20 mouse cellular contexts compared by ENCODE assay signal in genomic region chr1:184019042-184019721, GRCm38 (mm10). TPM values are rescaled to one million over a fixed set of nuclear protein-coding genes. Genes with fewer than 3 reads are reported as not detected.
A peak's percentile ranks its signal among the peaks of the same experiment; 100 is the strongest.
DNase-seq lines count a peak whose midpoint lies in the region; ATAC-seq and TF ChIP-seq lines count a peak whose summit lies in the region.
"Had no signal": no experiment of that assay in that cellular context is flagged by ENCODE, and none has a peak within 500 bp of the region (broad histone marks: within the 10 kb centered on the region; RNA-seq: fewer than 3 reads in every experiment).

No protein-coding gene starts in this region.

- no peak overlapping the region for H3K27ac ChIP-seq in embryonic facial prominence, embryonic 11.5 days (replicated peaks; ENCODE audit: low read depth, low read length)
- no peak overlapping the region for H3K27ac ChIP-seq in embryonic facial prominence, embryonic 10.5 days (replicated peaks)
- no peak overlapping the region for H3K27ac ChIP-seq in heart, embryonic 14.5 days (replicated peaks in 1 of 2; ENCODE audit: control insufficient read depth in 1 of 2, insufficient read depth in 1 of 2, low read depth in 2 of 2, low read length in 2 of 2)
- H3K27ac ChIP-seq in heart, adult 2 months: no peak overlapping the region
- no peak overlapping the region for H3K27ac ChIP-seq in lung, embryonic 14.5 days (ENCODE audit: low read depth)
- no peak overlapping the region for H3K27ac ChIP-seq in ES-E14 (ENCODE audit: insufficient read depth, low read depth, low read length, poor library complexity, severe bottlenecking)
- H3K27ac ChIP-seq: embryonic facial prominence, embryonic 12.5 days; forebrain, embryonic 15.5 days; hindbrain, embryonic 14.5 days; intestine, embryonic 15.5 days; liver, embryonic 15.5 days; macrophage; midbrain, embryonic 10.5 days; neural tube, embryonic 15.5 days had no signal

- peak; percentile 59; the same call in 1 of the 2 replicates for ATAC-seq in embryonic facial prominence, embryonic 11.5 days (replicated peaks; ENCODE audit: insufficient number of reproducible peaks, low FRiP score, low TSS enrichment, low read depth)
- ATAC-seq in heart, embryonic 14.5 days (ENCODE audit: insufficient number of reproducible peaks, insufficient read depth, low FRiP score, low read depth): 0 out of 2 replicates have a peak, but pooled peaks have one; percentile 31
- peak; percentile 63 for ATAC-seq in lung, embryonic 14.5 days (ENCODE audit: insufficient read depth)
- ATAC-seq: forebrain, embryonic 15.5 days; intestine, embryonic 15.5 days had no signal

- no peak overlapping the region for H3K4me2 ChIP-seq in embryonic facial prominence, embryonic 11.5 days (ENCODE audit: low read depth, low read length)
- H3K4me2 ChIP-seq in heart, embryonic 14.5 days (ENCODE audit: low read length): no peak overlapping the region
- no peak overlapping the region for H3K4me2 ChIP-seq in lung, embryonic 14.5 days
- H3K4me2 ChIP-seq: embryonic facial prominence, embryonic 12.5 days; forebrain, embryonic 15.5 days; hindbrain, embryonic 14.5 days; intestine, embryonic 15.5 days; liver, embryonic 15.5 days; neural tube, embryonic 15.5 days had no signal

- no peak for TF ChIP-seq POLR2A in heart, adult 2 months (IDR thresholded peaks at IDR 0.05; ENCODE audit: insufficient read depth, low read depth, low read length)

- intact Hi-C loops in heart, adult 2 months (cut with DNase I): no loop called here

- DNase-seq in embryonic facial prominence, embryonic 11.5 days (ENCODE audit: low spot score): no peak
- DNase-seq in embryonic facial prominence, embryonic 10.5 days (ENCODE audit: low spot score): no peak
- DNase-seq in heart, adult 2 months: no peak
- no peak for DNase-seq in lung, embryonic 14.5 days
- no peak for DNase-seq in lung, adult 18-20 months
- no peak for DNase-seq in ES-E14 (ENCODE audit: low read depth, low spot score)
- DNase-seq in cerebellum, adult 8-10 months: no peak
- DNase-seq: cerebellum, adult 2 months; gastrocnemius, postnatal 25 days; thymus, adult 18-20 months had no signal

- no peaks in the 10 kb centered on the region for H3K9me3 ChIP-seq in embryonic facial prominence, embryonic 11.5 days (replicated peaks; ENCODE audit: control insufficient read depth, low read length)
- no peaks in the 10 kb centered on the region for H3K9me3 ChIP-seq in embryonic facial prominence, embryonic 10.5 days
- no peaks in the 10 kb centered on the region for H3K9me3 ChIP-seq in heart, embryonic 14.5 days (ENCODE audit: control insufficient read depth, low read length)
- H3K9me3 ChIP-seq in lung, embryonic 14.5 days (ENCODE audit: low read depth, low read length): no peaks in the 10 kb centered on the region
- H3K9me3 ChIP-seq in ES-E14 (ENCODE audit: control insufficient read depth, insufficient read depth, low read depth, low read length): no peaks in the 10 kb centered on the region
- H3K9me3 ChIP-seq: embryonic facial prominence, embryonic 12.5 days; forebrain, embryonic 15.5 days; intestine, embryonic 15.5 days; liver, embryonic 15.5 days; midbrain, embryonic 10.5 days; neural tube, embryonic 15.5 days had no signal

- H3K4me3 ChIP-seq in embryonic facial prominence, embryonic 11.5 days (ENCODE audit: low read depth, low read length): no peak overlapping the region
- H3K4me3 ChIP-seq in embryonic facial prominence, embryonic 10.5 days: no peak overlapping the region
- H3K4me3 ChIP-seq in heart, embryonic 14.5 days (ENCODE audit: control insufficient read depth in 1 of 2, insufficient read depth in 1 of 2, low read depth in 1 of 2, low read length in 2 of 2): no peak overlapping the region
- no peak overlapping the region for H3K4me3 ChIP-seq in heart, adult 2 months
- no peak overlapping the region for H3K4me3 ChIP-seq in lung, embryonic 14.5 days (ENCODE audit: low read depth, low read length)
- no peak overlapping the region for H3K4me3 ChIP-seq in ES-E14 (ENCODE audit: insufficient read depth in 1 of 2, low read depth in 1 of 2, low read length in 2 of 2, poor library complexity in 1 of 2, severe bottlenecking in 1 of 2)
- H3K4me3 ChIP-seq: embryonic facial prominence, embryonic 12.5 days; erythroblast, embryonic 14.5 days; forebrain, embryonic 15.5 days; intestine, embryonic 15.5 days; liver, embryonic 15.5 days; midbrain, embryonic 10.5 days; neural tube, embryonic 15.5 days had no signal

- WGBS in embryonic facial prominence, embryonic 11.5 days: 50% methylated on average over 6 of the region's 6 CpGs
- WGBS in embryonic facial prominence, embryonic 10.5 days: 45% methylated on average over 6 of the region's 6 CpGs
- 57% methylated on average over 6 of the region's 6 CpGs for WGBS in heart, embryonic 14.5 days
- WGBS in heart, adult 2 months: 67% methylated on average over 6 of the region's 6 CpGs
- 44% methylated on average over 6 of the region's 6 CpGs for WGBS in lung, embryonic 14.5 days

- H3K4me1 ChIP-seq in embryonic facial prominence, embryonic 11.5 days (ENCODE audit: control insufficient read depth, insufficient read depth, low read length): no peaks in the 10 kb centered on the region
- H3K4me1 ChIP-seq in embryonic facial prominence, embryonic 10.5 days: peaks cover 14% of the 10 kb centered on the region
- peaks cover 4 to 9% of the 10 kb centered on the region in 2 experiments; a peak in 2 of 4 replicates for H3K4me1 ChIP-seq in heart, embryonic 14.5 days (ENCODE audit: control insufficient read depth in 2 of 2, insufficient read depth in 2 of 2, low read length in 2 of 2)
- H3K4me1 ChIP-seq in heart, adult 2 months (ENCODE audit: control insufficient read depth, insufficient read depth, low read length): no peaks in the 10 kb centered on the region
- no peaks in the 10 kb centered on the region for H3K4me1 ChIP-seq in lung, embryonic 14.5 days (ENCODE audit: insufficient read depth)
- peaks cover 2 to 12% of the 10 kb centered on the region in 2 experiments; a peak in 2 of 4 replicates for H3K4me1 ChIP-seq in ES-E14 (ENCODE audit: control insufficient read depth in 2 of 2, insufficient read depth in 2 of 2, low read length in 2 of 2, poor library complexity in 1 of 2)
- H3K4me1 ChIP-seq: embryonic facial prominence, embryonic 12.5 days; forebrain, embryonic 15.5 days; neural tube, embryonic 15.5 days had no signal

- no peak for TF ChIP-seq CTCF in heart, adult 2 months (IDR thresholded peaks at IDR 0.05)
- no peak for TF ChIP-seq CTCF in lung, embryonic 14.5 days (IDR thresholded peaks at IDR 0.05; ENCODE audit: low read depth)

- no peaks in the 10 kb centered on the region for H3K27me3 ChIP-seq in embryonic facial prominence, embryonic 11.5 days (ENCODE audit: control insufficient read depth, insufficient read depth, low read length)
- H3K27me3 ChIP-seq in embryonic facial prominence, embryonic 10.5 days (replicated peaks; ENCODE audit: low read depth, poor library complexity, severe bottlenecking): no peaks in the 10 kb centered on the region
- no peaks in the 10 kb centered on the region for H3K27me3 ChIP-seq in heart, embryonic 14.5 days (ENCODE audit: control insufficient read depth, insufficient read depth, low read length)
- no peaks in the 10 kb centered on the region for H3K27me3 ChIP-seq in heart, adult 2 months (ENCODE audit: control insufficient read depth, insufficient read depth, low read length)
- no peaks in the 10 kb centered on the region for H3K27me3 ChIP-seq in lung, embryonic 14.5 days (ENCODE audit: insufficient read depth, low read length)
- H3K27me3 ChIP-seq: embryonic facial prominence, embryonic 12.5 days; forebrain, embryonic 15.5 days; intestine, embryonic 15.5 days; liver, embryonic 15.5 days; neural tube, embryonic 15.5 days had no signal

- TF ChIP-seq EP300 in heart, adult 2 months (IDR thresholded peaks at IDR 0.05; ENCODE audit: insufficient read depth, low read depth, low read length): no peak

- in situ Hi-C loops in ES-E14 (cut with MboI; ENCODE audit: low sequenced_read_pairs in 2 of 2, unreplicated experiment in 2 of 2): no loop called here

- H3K79me2 ChIP-seq in heart, adult 2 months (replicated peaks; ENCODE audit: control insufficient read depth, insufficient read depth, low read length): no peaks in the 10 kb centered on the region

- H3K9ac ChIP-seq in embryonic facial prominence, embryonic 11.5 days (replicated peaks; ENCODE audit: low read length): no peak overlapping the region
- no peak overlapping the region for H3K9ac ChIP-seq in heart, embryonic 14.5 days (ENCODE audit: low read length)
- no peak overlapping the region for H3K9ac ChIP-seq in heart, adult 2 months (ENCODE audit: low read depth, low read length)
- H3K9ac ChIP-seq in lung, embryonic 14.5 days: no peak overlapping the region
- no peak overlapping the region for H3K9ac ChIP-seq in ES-E14 (ENCODE audit: insufficient read depth, low read depth, low read length, poor library complexity, severe bottlenecking)
- H3K9ac ChIP-seq: embryonic facial prominence, embryonic 12.5 days; forebrain, embryonic 15.5 days; hindbrain, embryonic 14.5 days; intestine, embryonic 15.5 days; liver, embryonic 15.5 days; neural tube, embryonic 15.5 days had no signal

- no peaks in the 10 kb centered on the region for H3K36me3 ChIP-seq in embryonic facial prominence, embryonic 11.5 days (replicated peaks; ENCODE audit: control insufficient read depth, insufficient read depth, low read depth, low read length)
- H3K36me3 ChIP-seq in embryonic facial prominence, embryonic 10.5 days (replicated peaks): no peaks in the 10 kb centered on the region
- no peaks in the 10 kb centered on the region for H3K36me3 ChIP-seq in heart, embryonic 14.5 days (ENCODE audit: control insufficient read depth, insufficient read depth, low read length)
- H3K36me3 ChIP-seq in heart, adult 2 months (ENCODE audit: control insufficient read depth, insufficient read depth, low read length): no peaks in the 10 kb centered on the region
- no peaks in the 10 kb centered on the region for H3K36me3 ChIP-seq in lung, embryonic 14.5 days (ENCODE audit: insufficient read depth)
- H3K36me3 ChIP-seq in ES-E14 (ENCODE audit: control insufficient read depth, insufficient read depth, low read length, poor library complexity, severe bottlenecking): no peaks in the 10 kb centered on the region
- H3K36me3 ChIP-seq: embryonic facial prominence, embryonic 12.5 days; forebrain, embryonic 15.5 days; intestine, embryonic 15.5 days; liver, embryonic 15.5 days; midbrain, embryonic 10.5 days; neural tube, embryonic 15.5 days had no signal

RNA-seq across cellular contexts. Expression of gene Dusp10, which starts 6.1 kb away (rescaled TPM):
- polyA plus RNA-seq in embryonic facial prominence, embryonic 11.5 days (2014; fragmentation: Nextera tagmentation; extraction: Ambion mirVana): 4.0 and 4.6 TPM in 2 replicates
- 3.0 and 3.1 TPM in 2 replicates for polyA plus RNA-seq in embryonic facial prominence, embryonic 10.5 days (2016; fragmentation: Nextera tagmentation; extraction: Ambion mirVana)
- 9.7 and 10.5 TPM in 2 replicates for polyA plus RNA-seq in heart, embryonic 14.5 days (2014; fragmentation: Nextera tagmentation; extraction: Ambion mirVana)
- 1 to 10 TPM; 5.0 to 7.9 TPM for total RNA-seq in heart, adult 2 months (2021)
- polyA plus RNA-seq in heart, adult 2 months (2012; rRNA removed): 14.1 and 16.3 TPM in 2 replicates
- 7.0 and 7.5 TPM in 2 replicates for polyA plus RNA-seq in lung, embryonic 14.5 days (2014; fragmentation: Nextera tagmentation; extraction: Ambion mirVana)
- 2.1 and 5.4 TPM in 2 replicates for total RNA-seq in ES-E14 (2012; rRNA removed)

RNA-seq across cellular contexts. Expression of gene 1700056E22Rik, which starts 14.9 kb away (rescaled TPM):
- polyA plus RNA-seq in embryonic facial prominence, embryonic 11.5 days (2014; fragmentation: Nextera tagmentation; extraction: Ambion mirVana): 0.66 and 1.6 TPM in 2 replicates
- 0.58 and 1.1 TPM in 2 replicates for polyA plus RNA-seq in embryonic facial prominence, embryonic 10.5 days (2016; fragmentation: Nextera tagmentation; extraction: Ambion mirVana)
- polyA plus RNA-seq in heart, embryonic 14.5 days (2014; fragmentation: Nextera tagmentation; extraction: Ambion mirVana): 2.0 and 2.4 TPM in 2 replicates
- total RNA-seq in heart, adult 2 months (2021): under 1 TPM; 0.25 to 0.84 TPM
- polyA plus RNA-seq in heart, adult 2 months (2012; rRNA removed): 0.44 and 1.5 TPM in 2 replicates
- 0.83 and 1.1 TPM in 2 replicates for polyA plus RNA-seq in lung, embryonic 14.5 days (2014; fragmentation: Nextera tagmentation; extraction: Ambion mirVana)
- total RNA-seq in ES-E14 (2012; rRNA removed): 0.90 and 1.1 TPM in 2 replicates
